Mouse (Mus musculus): Measurements from ENCODE around the gene Gm20388. TPM values are rescaled to one million over a fixed set of nuclear protein-coding genes. Genes with fewer than 3 reads are reported as not detected.

Gene Gm20388
- total RNA-seq, 1 experiment: 27.0 TPM

DNA sequence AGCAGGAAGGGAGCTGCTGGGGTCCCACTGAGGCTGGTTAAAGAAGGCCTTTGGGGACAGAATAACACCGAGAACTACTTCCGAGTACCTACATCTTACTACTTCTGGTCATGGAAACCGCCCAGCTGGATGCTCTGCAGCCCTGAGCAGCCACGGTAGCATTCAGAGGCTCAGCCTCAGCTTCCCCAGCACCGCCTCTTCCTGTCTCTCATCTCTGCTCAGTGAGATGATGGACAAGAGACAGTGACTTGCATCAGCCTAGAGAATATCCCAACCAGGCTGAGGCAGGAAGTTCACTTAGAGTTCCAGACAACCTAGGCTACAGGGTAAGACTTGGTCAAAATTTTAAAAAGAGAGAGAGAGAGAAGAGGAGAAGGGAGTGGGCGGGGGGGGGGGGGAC lies 3876.0 kb downstream of the Gm20388 start:
- H3K27ac ChIP-seq (ENCODE audit: insufficient read depth, low read depth, low read length, poor library complexity, severe bottlenecking): no peak overlapping the region
- in situ Hi-C loops (cut with MboI; ENCODE audit: low sequenced_read_pairs in 2 of 2, unreplicated experiment in 2 of 2): loop anchor here in 1 of 2 experiments (10.0 kb wide), 1 partner anchor 568 kb away; no protein-coding TSS in a partner anchor

DNA sequence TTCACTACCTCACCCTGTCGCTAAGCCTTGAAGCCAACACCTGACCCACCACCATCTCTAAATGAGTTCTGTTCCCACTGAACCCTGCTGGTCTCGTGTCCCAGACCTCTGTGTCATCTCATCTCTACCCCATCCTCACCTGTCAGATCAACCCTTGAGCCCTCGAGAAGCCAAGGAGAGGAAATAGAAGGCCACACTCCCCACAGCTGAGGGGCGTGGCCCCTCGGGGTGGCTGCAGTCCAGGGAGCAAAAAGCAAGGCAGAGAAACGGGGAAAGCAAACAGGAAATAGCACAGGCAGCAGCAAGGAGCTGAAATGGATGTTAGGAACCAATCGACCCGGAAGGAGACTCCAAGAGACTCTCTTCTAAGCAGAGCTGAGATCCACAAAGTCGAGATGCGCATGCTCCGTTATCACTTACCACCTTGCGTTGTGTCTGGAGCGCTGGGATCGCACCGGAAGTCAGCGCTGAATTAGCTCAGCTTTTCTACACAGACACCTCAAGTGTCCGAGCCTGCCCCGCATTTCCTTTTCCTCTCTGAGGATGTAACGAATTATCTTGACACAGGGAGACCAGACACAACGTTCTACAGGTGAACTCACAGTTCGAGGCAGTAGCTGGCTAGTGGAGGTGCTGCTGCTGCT lies 3876.7 kb downstream of the Gm20388 start:
- TF ChIP-seq HCFC1 (IDR thresholded peaks at IDR 0.05; ENCODE audit: borderline replicate concordance, insufficient read depth, low read length): no peak
- no peak for TF ChIP-seq ZNF384 (IDR thresholded peaks at IDR 0.05; ENCODE audit: low read depth, low read length)
- no peak for TF ChIP-seq CHD2 (IDR thresholded peaks at IDR 0.05; ENCODE audit: low read depth, low read length)
- no peak for TF ChIP-seq ZC3H11A (IDR thresholded peaks at IDR 0.05; ENCODE audit: borderline replicate concordance, low read depth, low read length)
- no peak for TF ChIP-seq MAFK (IDR thresholded peaks at IDR 0.05; ENCODE audit: insufficient read depth, low read depth, low read length)
- Histone ChIP-seq H3K36me3 (ENCODE audit: control insufficient read depth, insufficient read depth, low read length, poor library complexity, severe bottlenecking) (no peaks in the 10 kb centered on the region), H3K4me1 (ENCODE audit: control insufficient read depth in 2 of 2, insufficient read depth in 2 of 2, low read length in 2 of 2, poor library complexity in 1 of 2) (peaks cover 0 to 11% of the 10 kb centered on the region in 2 experiments; a peak in 1 of 4 replicates), H3K9ac (ENCODE audit: insufficient read depth, low read depth, low read length, poor library complexity, severe bottlenecking) (peak overlapping the region; percentile 64; the same call in 1 of the 2 replicates), H3K9me3 (ENCODE audit: control insufficient read depth, insufficient read depth, low read depth, low read length) (no peaks in the 10 kb centered on the region), H3K4me3 (ENCODE audit: insufficient read depth in 1 of 2, low read depth in 1 of 2, low read length in 2 of 2, poor library complexity in 1 of 2, severe bottlenecking in 1 of 2) (peak overlapping the region; percentile 20 to 38; a peak in 3 of 4 replicates), H3K27ac (ENCODE audit: insufficient read depth, low read depth, low read length, poor library complexity, severe bottlenecking) (no peak overlapping the region)
- in situ Hi-C loops (cut with MboI; ENCODE audit: low sequenced_read_pairs in 2 of 2, unreplicated experiment in 2 of 2): loop anchor here in 1 of 2 experiments (10.0 kb wide), 1 partner anchor 567 kb away; no protein-coding TSS in a partner anchor
- DNase-seq (ENCODE audit: low read depth, low spot score): no peak

More for the DNA sequence above, 3876.0 kb downstream of the Gm20388 start:
- TF ChIP-seq CHD2 (IDR thresholded peaks at IDR 0.05; ENCODE audit: low read depth, low read length) (no peak), HCFC1 (IDR thresholded peaks at IDR 0.05; ENCODE audit: borderline replicate concordance, insufficient read depth, low read length) (no peak), ZC3H11A (IDR thresholded peaks at IDR 0.05; ENCODE audit: borderline replicate concordance, low read depth, low read length) (no peak), MAFK (IDR thresholded peaks at IDR 0.05; ENCODE audit: insufficient read depth, low read depth, low read length) (no peak), ZNF384 (IDR thresholded peaks at IDR 0.05; ENCODE audit: low read depth, low read length) (no peak)
- no peak overlapping the region for H3K4me3 ChIP-seq (ENCODE audit: insufficient read depth in 1 of 2, low read depth in 1 of 2, low read length in 2 of 2, poor library complexity in 1 of 2, severe bottlenecking in 1 of 2)
- H3K4me1 ChIP-seq (ENCODE audit: control insufficient read depth in 2 of 2, insufficient read depth in 2 of 2, low read length in 2 of 2, poor library complexity in 1 of 2): peaks cover 0 to 11% of the 10 kb centered on the region in 2 experiments; a peak in 1 of 4 replicates
- H3K9ac ChIP-seq (ENCODE audit: insufficient read depth, low read depth, low read length, poor library complexity, severe bottlenecking): no peak overlapping the region; the same call in 1 of the 2 replicates
- H3K36me3 ChIP-seq (ENCODE audit: control insufficient read depth, insufficient read depth, low read length, poor library complexity, severe bottlenecking): no peaks in the 10 kb centered on the region
- DNase-seq (ENCODE audit: low read depth, low spot score): no peak
- no peaks in the 10 kb centered on the region for H3K9me3 ChIP-seq (ENCODE audit: control insufficient read depth, insufficient read depth, low read depth, low read length)

- DNase-seq (ENCODE audit: low read depth, low spot score): no peak
- no peaks in the 10 kb centered on the region for H3K36me3 ChIP-seq (ENCODE audit: control insufficient read depth, insufficient read depth, low read length, poor library complexity, severe bottlenecking)
- in situ Hi-C loops (cut with MboI; ENCODE audit: low sequenced_read_pairs in 2 of 2, unreplicated experiment in 2 of 2): loop anchor here in 1 of 2 experiments (10.0 kb wide), 1 partner anchor 566 kb away; no protein-coding TSS in a partner anchor
- TF ChIP-seq HCFC1 (IDR thresholded peaks at IDR 0.05; ENCODE audit: borderline replicate concordance, insufficient read depth, low read length): no peak
- no peak for TF ChIP-seq CHD2 (IDR thresholded peaks at IDR 0.05; ENCODE audit: low read depth, low read length)
- no peak for TF ChIP-seq MAFK (IDR thresholded peaks at IDR 0.05; ENCODE audit: insufficient read depth, low read depth, low read length)
- TF ChIP-seq ZC3H11A (IDR thresholded peaks at IDR 0.05; ENCODE audit: borderline replicate concordance, low read depth, low read length): no peak
- no peak for TF ChIP-seq ZNF384 (IDR thresholded peaks at IDR 0.05; ENCODE audit: low read depth, low read length)
- H3K9me3 ChIP-seq (ENCODE audit: control insufficient read depth, insufficient read depth, low read depth, low read length): no peaks in the 10 kb centered on the region
- no peak overlapping the region for H3K4me3 ChIP-seq (ENCODE audit: insufficient read depth in 1 of 2, low read depth in 1 of 2, low read length in 2 of 2, poor library complexity in 1 of 2, severe bottlenecking in 1 of 2)
- H3K4me1 ChIP-seq (ENCODE audit: control insufficient read depth in 2 of 2, insufficient read depth in 2 of 2, low read length in 2 of 2, poor library complexity in 1 of 2): peaks cover 0 to 11% of the 10 kb centered on the region in 2 experiments; a peak in 1 of 4 replicates
- H3K27ac ChIP-seq (ENCODE audit: insufficient read depth, low read depth, low read length, poor library complexity, severe bottlenecking): no peak overlapping the region
- no peak overlapping the region for H3K9ac ChIP-seq (ENCODE audit: insufficient read depth, low read depth, low read length, poor library complexity, severe bottlenecking)
These were observed 3878.0 kb downstream of the Gm20388 start for GRCm38 (mm10) chr8:123788416-123789170.

- DNase-seq (ENCODE audit: low read depth, low spot score): no peak
- H3K4me1 ChIP-seq (ENCODE audit: control insufficient read depth in 2 of 2, insufficient read depth in 2 of 2, low read length in 2 of 2, poor library complexity in 1 of 2): peaks cover 0 to 11% of the 10 kb centered on the region in 2 experiments; a peak in 1 of 4 replicates
- no peaks in the 10 kb centered on the region for H3K9me3 ChIP-seq (ENCODE audit: control insufficient read depth, insufficient read depth, low read depth, low read length)
- no peak overlapping the region for H3K4me3 ChIP-seq (ENCODE audit: insufficient read depth in 1 of 2, low read depth in 1 of 2, low read length in 2 of 2, poor library complexity in 1 of 2, severe bottlenecking in 1 of 2)
- TF ChIP-seq ZNF384 (IDR thresholded peaks at IDR 0.05; ENCODE audit: low read depth, low read length) (no peak), HCFC1 (IDR thresholded peaks at IDR 0.05; ENCODE audit: borderline replicate concordance, insufficient read depth, low read length) (no peak), MAFK (IDR thresholded peaks at IDR 0.05; ENCODE audit: insufficient read depth, low read depth, low read length) (no peak), CHD2 (IDR thresholded peaks at IDR 0.05; ENCODE audit: low read depth, low read length) (no peak), ZC3H11A (IDR thresholded peaks at IDR 0.05; ENCODE audit: borderline replicate concordance, low read depth, low read length) (no peak)
- no peak overlapping the region for H3K9ac ChIP-seq (ENCODE audit: insufficient read depth, low read depth, low read length, poor library complexity, severe bottlenecking)
- H3K36me3 ChIP-seq (ENCODE audit: control insufficient read depth, insufficient read depth, low read length, poor library complexity, severe bottlenecking): no peaks in the 10 kb centered on the region
- in situ Hi-C loops (cut with MboI; ENCODE audit: low sequenced_read_pairs in 2 of 2, unreplicated experiment in 2 of 2): loop anchor here in 1 of 2 experiments (10.0 kb wide), 1 partner anchor 565 kb away; no protein-coding TSS in a partner anchor
- no peak overlapping the region for H3K27ac ChIP-seq (ENCODE audit: insufficient read depth, low read depth, low read length, poor library complexity, severe bottlenecking)
These were observed 3878.8 kb downstream of the Gm20388 start for GRCm38 (mm10) chr8:123789461-123789860.
